ENCODE assay signal across 36 mouse cellular contexts in the genomic region with DNA sequence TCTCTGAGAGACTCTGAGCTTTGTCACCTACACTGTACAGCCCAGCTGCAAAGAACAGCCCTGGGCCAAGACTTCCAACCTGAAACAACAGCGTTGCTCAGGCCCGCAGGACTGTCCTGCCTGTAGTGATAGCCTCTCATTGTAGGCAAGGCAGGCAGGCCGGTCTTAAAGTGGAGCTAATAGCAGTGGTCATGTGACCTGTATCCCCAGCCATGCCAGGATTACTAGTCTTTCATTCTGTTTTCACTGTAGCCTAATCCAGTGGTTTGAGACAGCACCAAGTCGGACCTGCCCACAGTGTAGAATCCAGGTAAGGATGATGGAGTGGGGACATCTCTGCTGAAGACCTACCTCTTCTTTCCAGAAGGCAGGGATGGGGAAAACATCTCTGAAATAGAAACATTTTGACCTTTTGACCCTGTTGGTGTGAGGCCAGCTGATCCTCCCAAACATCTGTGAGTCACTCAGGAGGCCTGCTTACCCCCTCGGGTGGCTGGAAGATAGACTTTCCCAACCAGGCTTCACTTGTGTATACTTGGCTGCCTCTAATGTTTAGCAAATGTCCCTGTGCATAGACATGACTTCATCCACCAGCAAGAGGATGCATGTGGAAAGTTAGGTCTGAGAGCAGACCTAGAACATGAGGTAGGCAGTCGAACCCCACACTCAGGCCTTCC. TPM values are rescaled to one million over a fixed set of nuclear protein-coding genes. Genes with fewer than 3 reads are reported as not detected.
DNase-seq lines count a peak whose midpoint lies in the region; ATAC-seq and TF ChIP-seq lines count a peak whose summit lies in the region.
"Had no signal": no experiment of that assay in that cellular context is flagged by ENCODE, and none has a peak within 500 bp of the region (broad histone marks: within the 10 kb centered on the region; RNA-seq: fewer than 3 reads in every experiment).

No protein-coding gene starts in this region.

- no peak overlapping the region for H3K9ac ChIP-seq in hindbrain, embryonic 14.5 days
- H3K9ac ChIP-seq: embryonic facial prominence, embryonic 13.5 days; heart, embryonic 13.5 days; intestine, embryonic 15.5 days; limb, embryonic 15.5 days; liver, embryonic 14.5 days; midbrain, embryonic 12.5 days had no signal

- H3K9me3 ChIP-seq in hindbrain, embryonic 14.5 days (ENCODE audit: control insufficient read depth, low read length), result no peaks in the 10 kb centered on the region
- H3K9me3 ChIP-seq: embryonic facial prominence, embryonic 13.5 days; heart, embryonic 13.5 days; intestine, embryonic 15.5 days; limb, embryonic 10.5 days; limb, embryonic 15.5 days; megakaryocyte, embryonic 14.5 days; midbrain, embryonic 12.5 days had no signal

- no peak for TF ChIP-seq CTCF in Patski (IDR thresholded peaks at IDR 0.05)

- DNase-seq in gastrocnemius, adult 8-10 months (ENCODE audit: low spot score in 2 of 2), result peak; percentile 30 to 34
- DNase-seq in gastrocnemius, postnatal 14 days, result no peak
- peak; percentile 67 for DNase-seq in lung, postnatal 10 days
- no peak for DNase-seq in lung, postnatal 25 days (ENCODE audit: low spot score)
- peak; percentile 61 for DNase-seq in Patski (ENCODE audit: low read depth, low spot score)
- DNase-seq in kidney, postnatal 14 days, result no peak
- no peak for DNase-seq in hindbrain, embryonic 14.5 days (ENCODE audit: low spot score)
- DNase-seq: adrenal gland, postnatal 36 days; cerebellum, adult 18-20 months; cerebellum, postnatal 10 days; heart, adult 2 months; heart, postnatal 14 days; kidney, adult 2 months; layer of hippocampus, adult 9-11 months; thymus, postnatal 4 days had no signal

- peaks cover 3% of the 10 kb centered on the region for H3K4me1 ChIP-seq in hindbrain, embryonic 14.5 days (replicated peaks; ENCODE audit: control insufficient read depth, insufficient read depth, low read length)

- CTCF ChIA-PET in Patski (lab: Charles Lee), result no interaction called here

- in situ Hi-C loops in Patski (cut with MboI; ENCODE audit: low pct_unique_long_range_greater_than_20kb), result no loop called here

- POLR2A ChIA-PET in Patski (lab: Charles Lee), result no interaction called here

- H3K4me2 ChIP-seq in hindbrain, embryonic 14.5 days (replicated peaks), result no peak overlapping the region
- H3K4me2 ChIP-seq: embryonic facial prominence, embryonic 13.5 days; heart, embryonic 13.5 days; intestine, embryonic 15.5 days; limb, embryonic 15.5 days; midbrain, embryonic 12.5 days had no signal

- no peak overlapping the region for H3K27ac ChIP-seq in hindbrain, embryonic 14.5 days
- H3K27ac ChIP-seq: embryonic facial prominence, embryonic 13.5 days; heart, adult 2 months; heart, embryonic 13.5 days; hindbrain, postnatal 0 days; intestine, embryonic 15.5 days; limb, embryonic 10.5 days; limb, embryonic 15.5 days; liver, embryonic 14.5 days; midbrain, embryonic 12.5 days had no signal

- intact Hi-C loops in gastrocnemius, postnatal 14 days (cut with DNase I; ENCODE audit: low total_unique reads), result no loop called here

- peak; percentile 44 for ATAC-seq in Patski
- no peak for ATAC-seq in hindbrain, embryonic 14.5 days (ENCODE audit: low FRiP score)
- ATAC-seq: hindbrain, postnatal 0 days; intestine, embryonic 15.5 days had no signal

- H3K36me3 ChIP-seq in hindbrain, embryonic 14.5 days (replicated peaks; ENCODE audit: control insufficient read depth, insufficient read depth), result no peaks in the 10 kb centered on the region; the same call in 1 of the 2 replicates

- 82% methylated on average over 6 of the region's 6 CpGs for WGBS in hindbrain, embryonic 14.5 days

- no peaks in the 10 kb centered on the region for H3K27me3 ChIP-seq in Patski
- H3K27me3 ChIP-seq in hindbrain, embryonic 14.5 days (ENCODE audit: control insufficient read depth, insufficient read depth, low read length), result no peaks in the 10 kb centered on the region
- H3K27me3 ChIP-seq: embryonic facial prominence, embryonic 13.5 days; heart, embryonic 13.5 days; intestine, embryonic 15.5 days; limb, embryonic 15.5 days; megakaryocyte, embryonic 14.5 days; midbrain, embryonic 12.5 days had no signal

- H3K4me3 ChIP-seq in hindbrain, embryonic 14.5 days (replicated peaks; ENCODE audit: low read length), result no peak overlapping the region
- H3K4me3 ChIP-seq: embryonic facial prominence, embryonic 13.5 days; heart, adult 2 months; heart, embryonic 13.5 days; intestine, embryonic 15.5 days; limb, embryonic 10.5 days; limb, embryonic 15.5 days; megakaryocyte, embryonic 14.5 days; midbrain, embryonic 12.5 days had no signal

RNA-seq across cellular contexts. Expression of a gene that starts 5.8 kb away (rescaled TPM):
- total RNA-seq in gastrocnemius, adult 8-10 months (2022), result 1 to 10 TPM in 1 of 4 experiments, under 1 TPM in 3; 0.47 to 1.6 (median 0.57) TPM
- 1 to 10 TPM in 1 of 2 experiments, under 1 TPM in 1; 0.97 to 1.1 TPM for total RNA-seq in gastrocnemius, postnatal 14 days (2021)
- polyA plus RNA-seq in Patski (2021), result 7.3 TPM
- polyA plus RNA-seq in hindbrain, embryonic 14.5 days (2014; fragmentation: Nextera tagmentation; extraction: Ambion mirVana), result 8.4 and 8.6 TPM in 2 replicates

RNA-seq across cellular contexts. Expression of a gene that starts 19.6 kb away (rescaled TPM):
- 1 to 10 TPM; 2.2 to 2.7 (median 2.5) TPM for total RNA-seq in gastrocnemius, adult 8-10 months (2022)
- 1 to 10 TPM; 2.6 to 4.0 TPM for total RNA-seq in gastrocnemius, postnatal 14 days (2021)
- polyA plus RNA-seq in Patski (2021), result 18.8 TPM
- polyA plus RNA-seq in hindbrain, embryonic 14.5 days (2014; fragmentation: Nextera tagmentation; extraction: Ambion mirVana), result 5.5 and 8.7 TPM in 2 replicates

RNA-seq across cellular contexts. Expression of a gene that starts 20.3 kb away (rescaled TPM):
- under 1 TPM; 0.20 to 0.46 (median 0.35) TPM for total RNA-seq in gastrocnemius, adult 8-10 months (2022)
- under 1 TPM; 0.16 to 0.24 TPM for total RNA-seq in gastrocnemius, postnatal 14 days (2021)
- 0.05 TPM for polyA plus RNA-seq in Patski (2021)
- polyA plus RNA-seq in hindbrain, embryonic 14.5 days (2014; fragmentation: Nextera tagmentation; extraction: Ambion mirVana), result 16.7 and 20.0 TPM in 2 replicates
- total RNA-seq: heart, adult 2 months had no signal
- polyA plus RNA-seq: kidney, adult 2 months had no signal

RNA-seq across cellular contexts. Expression of a gene that starts 27.1 kb away (rescaled TPM):
- total RNA-seq in gastrocnemius, adult 8-10 months (2022), result not detected
- total RNA-seq in gastrocnemius, postnatal 14 days (2021), result under 1 TPM in 1 of 2 experiments, not detected in 1; 0.33 TPM
- not detected for polyA plus RNA-seq in Patski (2021)
- 1.2 and 1.3 TPM in 2 replicates for polyA plus RNA-seq in hindbrain, embryonic 14.5 days (2014; fragmentation: Nextera tagmentation; extraction: Ambion mirVana)
- total RNA-seq: common myeloid progenitor, adult 5-6 weeks; heart, adult 2 months had no signal
- polyA plus RNA-seq: large intestine, adult 2 months; testis, adult 2 months had no signal

RNA-seq across cellular contexts. Expression of a gene that starts 27.5 kb away (rescaled TPM):
- not detected for total RNA-seq in gastrocnemius, adult 8-10 months (2022)
- total RNA-seq in gastrocnemius, postnatal 14 days (2021), result not detected
- not detected for polyA plus RNA-seq in Patski (2021)
- polyA plus RNA-seq in hindbrain, embryonic 14.5 days (2014; fragmentation: Nextera tagmentation; extraction: Ambion mirVana), result not detected in 2 replicates
- total RNA-seq: adrenal gland, postnatal 36 days; common myeloid progenitor, adult 5-6 weeks; gastrocnemius, postnatal 4 days; heart, adult 2 months; heart, postnatal 14 days; hindbrain, postnatal 0 days; left cerebral cortex, postnatal 10 days; midbrain, postnatal 0 days had no signal
- polyA plus RNA-seq: brain, embryonic 14.5 days; embryonic facial prominence, embryonic 13.5 days; forebrain, embryonic 11.5 days; heart, embryonic 13.5 days; hindbrain, embryonic 11.5 days; hindbrain, postnatal 0 days; intestine, embryonic 15.5 days; kidney, embryonic 16.5 days; large intestine, adult 2 months; limb, embryonic 10.5 days; limb, embryonic 15.5 days; liver, embryonic 14.5 days; midbrain, embryonic 12.5 days; midbrain, postnatal 0 days; neural tube, embryonic 14.5 days; thymus, postnatal 0 days had no signal

Comparison
In these comparisons a context has a peak if more than half of its experiments do, and no peak if none do; other contexts are left out.
1. DNase-seq: peak in gastrocnemius, adult 8-10 months (2 of 2), lung, postnatal 10 days (single experiment) and Patski (single experiment); none in gastrocnemius, postnatal 14 days (single experiment), lung, postnatal 25 days (single experiment), kidney, postnatal 14 days (single experiment) and hindbrain, embryonic 14.5 days (single experiment).